Mouse (Mus musculus) ovary, postnatal 14 days (tissue): Measurements from ENCODE around the gene Izumo2.

ENCODE experiments used
- DNase-seq: peaks from one replicate; pipeline ENCODE4 v3.0.0; 2022; ENCODE audit warnings: low spot score

Izumo2 gene

GRCm38 (mm10) chr7:44768129-44768528 lies 59.6 kb downstream of the Izumo2 start:
- DNase-seq = no peak
